Mouse (Mus musculus) CD4-positive, CD25-positive, alpha-beta regulatory T cell, adult 4 months (primary cell): ENCODE results near the gene Rpp25. TPM values are rescaled to one million over a fixed set of nuclear protein-coding genes. Genes with fewer than 3 reads are reported as not detected.

Source experiments
- ATAC-seq: one replicate; pipeline ENCODE4 v1.8.0; 2017
- polyA plus RNA-seq, 2 experiments: library from polyadenylated mRNA; unstranded; fragments of 100-300 nt; shearing (Covaris generic); gene quantifications; one replicate each; pipeline ENCODE4 v1.2.1; 2017

The Rpp25 gene
- polyA plus RNA-seq, result not detected

DNA sequence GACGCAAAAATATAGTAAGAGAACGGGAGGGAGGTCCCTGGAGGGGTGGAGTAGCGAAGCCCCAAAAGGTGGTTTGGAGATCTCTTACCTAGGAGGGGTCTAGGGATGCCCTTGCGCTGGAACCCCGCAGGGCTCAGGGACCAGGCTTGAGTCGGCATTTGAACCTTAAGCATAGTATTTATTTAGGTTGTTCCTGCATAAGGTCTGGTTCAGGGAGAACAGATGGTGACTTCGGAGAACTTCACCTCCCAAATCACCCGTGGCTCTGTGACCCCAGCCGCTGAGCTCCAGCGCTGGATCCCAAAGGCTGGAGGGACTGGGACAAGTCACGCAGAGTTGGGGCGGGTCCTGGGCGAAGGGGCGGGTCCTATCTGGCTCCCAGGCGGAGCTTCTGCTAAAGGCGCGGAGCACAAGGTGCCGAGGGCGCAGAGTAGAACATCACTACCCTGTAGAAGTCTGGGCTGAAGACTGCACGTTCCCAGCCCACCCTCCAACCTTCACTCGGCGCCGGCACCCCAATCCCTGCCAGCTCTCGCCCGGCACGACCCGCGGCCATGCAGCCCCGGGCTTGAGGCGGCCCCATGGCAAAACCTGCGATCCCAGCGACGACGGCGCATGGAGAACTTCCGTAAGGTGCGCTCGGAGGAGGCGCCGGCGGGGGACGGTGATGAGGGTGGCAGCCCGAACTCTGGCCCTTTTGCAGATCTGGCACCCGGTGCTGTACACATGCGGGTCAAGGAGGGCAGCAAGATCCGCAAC lies at the start of gene Rpp25:
TSS of gene Rpp25 (plus strand) at position 405 of the 759 bp plus-strand sequence.
- no peak for ATAC-seq

DNA sequence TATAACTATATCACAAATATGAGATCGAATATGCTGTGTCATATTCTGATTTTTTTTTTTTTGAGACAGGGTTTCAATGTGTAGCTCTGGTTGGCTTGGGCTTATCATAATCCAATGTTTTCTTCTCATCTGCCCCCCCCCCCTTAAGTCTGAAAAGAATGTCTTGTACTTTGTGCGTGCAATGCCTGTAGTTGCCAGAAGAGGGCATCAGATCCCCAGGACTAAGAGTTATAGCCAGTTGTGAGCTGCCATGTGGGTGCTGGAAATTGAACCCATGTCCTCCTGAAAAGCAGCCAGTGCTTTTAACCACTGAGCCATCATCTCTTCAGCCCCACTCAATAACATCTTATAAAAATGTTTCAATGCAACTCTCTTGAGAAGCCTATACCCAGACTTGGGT lies 44.1 kb upstream of the Rpp25 start:
- ATAC-seq, result no peak

DNA sequence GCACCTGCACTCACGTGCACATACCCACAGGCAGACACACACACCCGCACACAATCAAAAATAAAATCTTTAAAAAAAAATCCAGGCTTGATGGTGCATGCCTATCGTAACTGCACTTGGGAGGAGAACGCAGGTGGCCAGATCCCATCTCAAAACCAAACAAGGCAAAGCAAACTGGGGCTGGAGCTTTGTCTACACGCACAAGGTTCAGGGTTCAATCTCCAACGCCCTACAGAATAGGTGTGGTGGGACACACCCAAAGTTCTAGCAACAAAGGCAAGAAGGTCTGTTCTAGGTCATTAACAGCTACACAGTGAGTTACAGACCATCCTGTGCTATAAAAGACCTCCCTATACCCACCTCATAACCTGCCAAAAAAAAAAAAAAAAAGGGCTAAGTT lies 41.0 kb upstream of the Rpp25 start:
- no peak for ATAC-seq

DNA sequence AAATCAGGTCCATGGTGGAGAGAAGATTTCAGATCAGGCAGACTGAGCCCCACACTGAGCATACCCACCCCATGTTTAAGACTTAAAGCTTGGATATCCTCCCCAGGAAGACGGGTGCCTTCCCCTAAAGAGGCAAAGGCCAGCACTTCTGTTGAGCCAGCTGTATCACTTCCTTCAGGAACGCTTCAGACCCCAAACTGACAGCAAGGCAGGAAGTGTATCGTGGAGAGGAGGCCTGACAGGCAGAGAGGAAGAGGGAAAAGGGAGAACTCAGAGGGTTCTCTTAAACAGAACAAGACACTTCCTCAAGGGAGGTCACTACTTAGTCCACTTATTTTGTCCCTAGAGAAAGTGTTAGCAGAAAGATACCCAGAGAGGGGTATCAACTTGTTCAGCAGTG lies 37.7 kb upstream of the Rpp25 start:
- no peak for ATAC-seq

DNA sequence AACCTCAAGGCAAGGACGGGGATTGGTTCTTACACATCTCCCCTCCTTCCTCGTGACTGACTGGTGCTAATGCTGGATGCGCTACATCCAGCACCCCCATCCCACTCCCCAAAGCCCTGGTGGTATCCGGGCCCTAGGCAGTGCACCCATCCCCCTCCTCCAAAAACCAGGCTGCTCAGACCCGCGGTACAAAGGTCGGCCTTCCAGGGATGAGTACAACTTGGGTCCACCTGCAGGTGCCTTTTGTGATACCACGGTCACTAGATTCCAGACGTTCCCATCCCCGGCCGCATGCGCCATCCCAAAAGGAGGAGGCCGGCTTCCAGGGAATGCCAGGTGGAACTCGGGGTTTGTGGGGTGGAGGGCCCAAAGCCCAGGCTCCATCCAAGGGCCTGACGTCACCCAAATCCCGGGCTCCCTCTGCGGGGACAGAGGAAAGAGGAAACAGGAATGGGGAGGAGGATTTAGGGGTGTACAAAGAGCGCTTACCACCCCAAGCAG lies 36.5 kb upstream of the Rpp25 start:
- ATAC-seq, result no peak

DNA sequence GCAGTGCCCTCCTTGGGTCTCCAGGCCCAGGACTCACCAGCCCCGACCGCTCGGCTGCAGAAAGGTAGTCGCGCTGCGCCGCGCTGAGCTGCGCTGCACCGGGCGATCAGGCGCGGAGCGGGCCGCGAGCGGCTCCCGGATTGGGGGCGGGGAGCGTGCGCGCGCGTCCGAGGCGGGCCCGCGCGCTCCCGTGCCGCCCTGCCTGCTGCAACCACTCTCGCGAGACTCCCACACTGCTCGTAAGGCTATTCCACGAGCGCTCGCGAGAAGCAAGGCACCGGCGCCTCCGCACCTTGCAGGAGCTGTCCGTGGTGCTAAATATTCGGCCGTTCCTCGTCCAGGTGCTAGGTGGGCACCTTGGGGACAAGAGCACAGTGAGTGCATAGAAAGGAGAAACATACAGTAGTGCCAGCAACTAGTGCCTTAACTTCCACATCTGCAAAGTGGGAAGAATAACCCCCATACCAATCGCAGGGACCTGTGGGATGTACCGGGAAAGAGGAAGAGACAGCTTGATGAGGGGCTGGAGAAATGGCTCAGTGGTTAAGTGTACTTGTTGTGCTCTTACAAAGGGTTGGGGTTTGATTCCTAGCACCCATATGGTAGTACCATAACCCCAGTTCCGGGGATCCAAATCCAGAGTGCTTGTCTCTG lies 35.8 kb upstream of the Rpp25 start, which contains the start of gene Scamp5:
TSS of gene Scamp5 (minus strand) at position 165 of the 654 bp plus-strand sequence.
- peak; percentile 51 for ATAC-seq

DNA sequence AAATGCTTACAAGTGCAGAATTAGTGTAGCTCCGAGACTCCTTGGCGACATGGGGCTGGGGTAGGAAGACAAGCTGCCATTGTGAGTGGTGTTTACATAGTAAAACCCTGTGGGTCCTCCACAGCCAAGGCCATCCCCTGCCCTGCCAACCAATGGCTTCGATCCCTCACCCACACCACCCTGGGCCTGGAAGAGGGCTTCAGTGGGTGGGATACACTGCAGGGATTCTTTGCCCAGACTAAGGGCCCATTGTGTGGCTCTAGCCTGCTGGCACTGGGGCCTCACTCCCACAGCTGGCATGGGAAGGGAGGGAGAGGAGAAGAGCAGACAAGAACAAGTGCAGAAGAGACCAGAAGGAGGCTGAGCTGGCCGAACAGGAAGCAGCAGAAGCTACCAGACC lies 34.9 kb upstream of the Rpp25 start:
- no peak for ATAC-seq

DNA sequence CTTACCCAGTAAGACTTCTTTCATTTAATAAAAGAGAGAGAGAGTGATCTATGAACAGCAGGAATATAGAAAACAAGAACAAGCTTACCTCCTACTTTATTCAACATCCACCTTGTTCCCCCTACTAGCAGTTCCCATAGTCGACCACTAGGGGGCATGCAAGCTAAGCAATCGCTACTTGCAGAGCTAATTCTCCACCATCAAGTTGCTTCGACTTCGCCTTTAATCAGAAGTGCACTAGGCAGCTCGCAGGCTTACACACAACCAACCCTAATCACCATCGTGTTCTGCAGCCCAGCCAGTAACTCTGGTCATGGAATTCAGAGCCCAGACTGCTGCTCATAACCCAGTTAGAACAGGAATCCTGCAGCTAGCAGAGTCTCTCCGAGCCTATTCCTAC lies 18.1 kb upstream of the Rpp25 start:
- ATAC-seq, result no peak

DNA sequence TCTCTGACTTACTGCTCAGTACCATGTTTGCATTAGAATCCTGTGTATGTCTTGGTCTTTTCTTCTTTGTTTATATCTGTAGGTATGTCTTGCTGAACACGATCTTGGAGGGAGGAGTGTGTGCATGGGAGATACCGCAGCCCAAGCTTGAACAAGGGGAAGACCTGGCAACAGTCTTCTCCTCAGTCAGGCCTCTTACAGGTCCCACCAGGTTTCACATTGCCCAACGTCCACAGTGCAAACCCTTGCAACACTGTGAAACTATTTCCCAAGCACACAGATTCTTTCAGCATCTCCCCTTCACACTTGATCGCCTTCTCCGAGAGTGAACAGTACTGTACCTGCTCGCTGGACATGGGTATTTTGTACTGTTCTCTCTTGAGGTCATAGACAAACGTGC lies 16.0 kb upstream of the Rpp25 start:
- no peak for ATAC-seq

DNA sequence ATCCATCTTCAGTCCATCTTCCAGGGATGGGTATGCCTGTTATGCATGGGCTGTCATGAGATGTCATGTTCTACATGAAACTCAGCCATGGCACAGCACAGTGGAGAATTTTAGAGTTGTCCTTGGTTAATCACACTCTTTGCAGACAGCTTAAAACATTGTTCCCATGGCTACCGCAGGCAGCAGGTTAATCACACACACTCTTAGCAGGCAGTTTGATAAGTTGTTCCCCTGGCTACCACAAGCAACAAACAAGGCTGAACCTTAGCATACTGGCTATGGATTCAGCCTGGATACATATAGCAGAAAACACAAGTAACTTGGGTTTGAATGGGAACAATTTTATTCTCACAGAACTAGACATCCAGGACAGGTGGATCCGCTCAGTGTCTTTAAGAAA lies 10.3 kb upstream of the Rpp25 start:
- ATAC-seq, result no peak

DNA sequence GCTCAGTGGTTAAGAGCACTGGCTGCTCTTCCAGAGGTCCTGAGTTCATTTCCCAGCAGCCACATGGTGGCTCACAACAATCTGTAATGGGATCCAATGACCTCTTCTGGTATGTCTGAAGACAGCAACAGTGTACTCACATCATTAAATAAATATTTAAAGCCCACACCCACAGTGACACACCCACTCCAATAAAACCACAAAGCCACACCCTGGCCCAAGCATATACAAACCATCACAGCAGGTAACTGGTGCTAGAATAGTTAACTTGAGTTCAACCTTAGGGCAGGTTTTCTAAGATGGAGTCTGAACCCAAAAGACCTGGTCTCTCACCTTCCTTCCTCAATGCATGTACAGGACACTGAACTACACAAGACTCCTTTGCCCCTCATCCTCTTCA lies 8.9 kb upstream of the Rpp25 start:
- ATAC-seq, result no peak

DNA sequence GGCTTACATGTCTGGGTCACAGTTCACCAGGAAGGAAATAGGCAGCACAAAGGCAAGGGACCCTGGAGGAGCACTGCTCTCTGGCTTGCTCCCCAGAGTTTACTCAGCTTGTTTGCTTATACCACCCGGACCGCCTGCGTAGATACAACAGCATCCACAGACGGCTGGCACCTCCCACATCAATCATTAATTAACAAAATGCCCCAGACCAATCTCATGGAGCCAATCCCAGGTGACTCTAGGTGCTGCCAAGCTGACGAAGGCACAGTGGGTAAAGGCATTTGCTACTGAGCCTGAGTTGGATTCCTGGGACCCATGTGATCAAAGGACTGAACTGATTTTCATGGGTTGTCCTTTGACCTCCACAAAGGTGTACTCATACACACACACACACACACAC lies 6.6 kb upstream of the Rpp25 start:
- no peak for ATAC-seq

DNA sequence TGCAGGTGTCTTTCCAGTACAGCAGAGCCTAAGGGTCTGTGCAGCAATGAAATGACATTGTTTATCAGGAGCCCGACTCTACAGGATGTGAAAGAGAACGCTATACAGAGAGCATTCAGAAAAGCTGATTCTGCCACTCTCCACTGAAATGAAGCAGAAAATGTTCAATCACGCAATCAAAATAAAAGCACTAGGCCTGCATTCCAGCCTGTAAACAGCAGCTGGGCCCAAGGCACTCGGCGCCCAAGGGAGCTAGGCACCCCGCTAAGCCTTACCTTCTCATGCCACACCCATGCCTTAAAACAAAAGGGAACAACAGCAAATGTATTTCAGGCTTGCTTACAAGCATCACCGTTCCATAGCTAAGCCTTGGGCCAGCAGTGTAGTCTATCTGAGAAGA lies 5.3 kb upstream of the Rpp25 start:
- ATAC-seq, result no peak

DNA sequence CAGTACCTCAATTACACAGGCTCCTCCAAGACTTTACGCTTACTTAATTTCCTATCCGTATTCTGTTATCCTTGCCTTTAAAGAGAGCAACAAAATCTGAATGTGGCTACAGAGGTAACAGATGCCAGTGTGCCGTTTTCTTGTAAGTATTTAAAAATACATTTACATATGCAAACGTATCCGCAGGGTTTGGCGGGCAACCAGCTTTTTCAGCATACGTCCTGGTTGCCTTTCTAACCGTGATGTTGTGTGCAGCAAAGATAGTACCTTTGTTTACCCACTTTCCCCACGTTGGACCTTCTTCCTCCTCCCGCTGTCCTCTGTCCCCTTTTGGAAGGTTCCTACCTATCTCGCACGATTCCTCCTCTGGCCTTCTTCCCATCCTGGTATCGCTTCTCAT lies 2.4 kb upstream of the Rpp25 start:
- no peak for ATAC-seq

DNA sequence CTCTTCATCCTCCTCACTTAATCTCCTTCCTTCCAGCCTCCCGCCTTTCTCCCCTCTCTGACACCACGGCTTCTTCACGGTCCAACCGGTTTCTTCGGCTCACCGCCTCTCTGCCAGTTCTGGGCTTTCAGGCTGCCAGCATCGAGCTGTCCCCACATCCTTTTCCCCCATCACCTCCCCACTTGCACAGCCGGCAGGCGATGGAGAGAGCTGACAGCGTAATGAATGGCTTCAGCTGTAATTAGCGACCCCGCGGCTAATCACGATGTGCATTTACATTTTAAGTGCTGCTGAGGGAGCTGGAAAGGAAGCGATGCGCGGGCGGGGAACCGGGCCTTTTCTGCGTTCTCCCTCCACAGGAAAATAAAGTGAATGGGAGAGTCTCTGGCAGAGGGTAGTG lies 2.0 kb upstream of the Rpp25 start:
- ATAC-seq, result no peak

DNA sequence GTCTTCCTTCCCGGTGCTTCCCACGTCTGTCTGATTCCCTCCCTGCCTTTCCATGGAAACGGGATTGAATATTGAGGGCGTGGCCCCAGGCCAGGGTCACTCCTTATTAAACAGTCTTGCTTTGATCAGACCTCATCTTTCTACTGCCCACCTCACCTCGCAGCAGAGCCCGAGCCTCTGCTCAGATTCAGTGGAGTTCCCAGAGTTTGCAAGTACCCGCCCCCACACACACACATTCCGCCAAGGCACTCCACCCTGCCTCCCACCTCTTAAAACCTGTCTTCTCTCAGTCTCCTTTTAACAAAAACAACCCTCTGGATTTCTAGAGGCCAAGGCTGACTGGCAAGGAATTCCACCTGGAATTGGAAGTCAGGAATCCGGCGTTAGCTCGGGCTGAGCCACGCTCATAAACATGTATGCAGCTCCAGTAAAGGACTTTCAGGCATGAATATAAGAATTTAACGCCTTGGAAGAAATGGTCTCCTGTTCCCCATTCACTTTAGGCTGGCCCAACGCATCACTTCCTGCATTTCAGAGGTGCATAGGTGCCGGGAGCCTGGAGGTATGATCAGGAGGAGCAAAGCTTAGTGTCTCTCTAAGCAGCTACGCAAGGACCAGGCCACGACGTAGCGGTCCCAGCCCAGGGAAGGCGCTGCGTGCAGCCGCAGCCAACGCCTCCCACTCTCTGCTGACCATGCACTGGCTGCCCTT lies 760 bp upstream of the Rpp25 start:
- no peak for ATAC-seq

DNA sequence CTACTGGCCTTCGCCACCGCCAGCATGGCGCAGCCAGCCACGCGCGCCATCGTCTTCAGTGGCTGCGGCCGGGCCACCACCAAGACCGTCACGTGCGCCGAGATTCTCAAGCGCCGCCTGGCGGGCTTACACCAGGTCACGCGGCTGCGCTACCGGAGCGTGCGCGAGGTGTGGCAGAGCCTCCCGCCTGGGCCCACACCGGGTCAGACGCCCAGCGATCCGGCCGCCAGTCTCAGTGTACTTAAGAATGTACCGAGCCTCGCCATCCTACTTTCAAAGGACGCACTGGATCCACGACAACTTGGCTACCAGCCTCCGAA lies 515 bp downstream of the Rpp25 start:
- peak; percentile 32 for ATAC-seq

DNA sequence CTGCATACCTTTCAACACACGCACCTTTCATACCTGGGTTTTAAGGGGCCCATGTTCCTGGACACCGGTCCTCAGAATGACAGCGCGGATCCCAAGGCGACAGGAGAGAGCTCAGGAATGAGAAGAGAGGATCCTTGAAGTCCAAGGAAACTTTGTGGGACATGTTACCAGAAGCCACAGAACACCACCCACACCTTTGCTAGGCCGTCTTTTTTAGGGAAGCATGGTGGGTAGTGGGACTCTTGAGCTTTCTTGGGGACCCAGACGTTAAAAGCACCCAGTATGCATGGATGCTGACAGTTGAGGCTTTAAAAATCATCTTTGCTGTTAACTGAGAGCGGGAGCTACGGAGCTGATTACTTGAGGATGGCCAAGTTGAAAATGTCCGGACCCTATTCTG lies 1.1 kb downstream of the Rpp25 start:
- ATAC-seq, result no peak

DNA sequence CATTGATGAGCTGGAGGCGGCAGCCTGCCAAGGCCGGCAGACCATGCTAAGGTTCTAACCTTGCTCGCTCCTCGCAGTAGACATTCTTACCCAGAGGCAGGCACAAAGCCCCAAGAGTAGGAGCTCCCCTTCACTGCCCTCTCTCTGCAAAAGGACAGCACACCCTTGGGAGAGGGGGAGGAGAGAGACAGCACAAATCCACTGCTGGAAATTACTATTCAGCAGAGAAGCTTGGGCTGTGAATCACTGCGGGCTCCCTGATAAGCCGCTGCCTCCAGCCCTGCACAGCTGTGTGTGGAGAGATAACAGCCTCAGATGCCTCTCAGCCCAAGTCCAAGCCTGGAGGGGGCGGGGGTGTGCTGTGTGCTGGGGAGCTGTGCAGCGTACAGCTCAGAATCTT lies 1.9 kb downstream of the Rpp25 start:
- ATAC-seq, result no peak

DNA sequence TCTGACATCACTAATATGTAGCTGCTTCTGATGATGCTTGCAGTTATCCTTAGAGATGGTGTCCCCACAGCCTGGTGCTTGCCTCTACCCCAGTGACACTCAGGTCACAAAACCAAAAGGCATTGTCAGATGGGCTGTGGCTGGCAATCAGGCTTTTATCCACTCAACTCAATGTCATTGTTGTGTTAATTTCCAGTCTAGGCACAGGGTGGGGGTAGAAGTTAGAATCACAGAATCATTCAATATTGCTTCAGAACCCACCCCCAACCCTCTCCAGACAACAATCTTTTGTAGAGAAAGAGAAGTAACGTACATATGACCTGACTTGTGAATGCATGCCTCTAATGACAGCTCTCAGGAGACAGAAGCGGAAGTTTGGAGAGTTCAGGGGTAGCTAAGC lies 6.8 kb downstream of the Rpp25 start:
- no peak for ATAC-seq

DNA sequence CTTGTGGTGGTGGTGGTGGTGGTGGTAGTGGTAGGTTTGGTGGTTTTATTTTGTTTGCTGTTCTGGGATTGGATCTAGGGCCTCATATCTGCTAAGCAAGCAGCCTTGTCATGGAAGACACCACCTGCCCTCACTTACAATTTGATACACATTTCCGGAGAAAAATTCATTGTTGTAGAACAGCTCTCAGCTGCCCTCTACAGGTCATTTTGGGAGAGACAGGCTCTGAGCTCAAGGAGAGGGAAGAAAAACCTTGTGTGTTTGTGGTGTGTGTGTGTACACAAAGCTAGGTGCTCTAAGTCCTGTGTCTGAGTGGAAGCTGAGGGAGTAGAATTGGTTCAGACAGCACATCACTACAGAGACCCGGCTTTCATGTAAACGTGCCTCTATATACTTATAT lies 13.3 kb downstream of the Rpp25 start:
- ATAC-seq, result peak; percentile 56

DNA sequence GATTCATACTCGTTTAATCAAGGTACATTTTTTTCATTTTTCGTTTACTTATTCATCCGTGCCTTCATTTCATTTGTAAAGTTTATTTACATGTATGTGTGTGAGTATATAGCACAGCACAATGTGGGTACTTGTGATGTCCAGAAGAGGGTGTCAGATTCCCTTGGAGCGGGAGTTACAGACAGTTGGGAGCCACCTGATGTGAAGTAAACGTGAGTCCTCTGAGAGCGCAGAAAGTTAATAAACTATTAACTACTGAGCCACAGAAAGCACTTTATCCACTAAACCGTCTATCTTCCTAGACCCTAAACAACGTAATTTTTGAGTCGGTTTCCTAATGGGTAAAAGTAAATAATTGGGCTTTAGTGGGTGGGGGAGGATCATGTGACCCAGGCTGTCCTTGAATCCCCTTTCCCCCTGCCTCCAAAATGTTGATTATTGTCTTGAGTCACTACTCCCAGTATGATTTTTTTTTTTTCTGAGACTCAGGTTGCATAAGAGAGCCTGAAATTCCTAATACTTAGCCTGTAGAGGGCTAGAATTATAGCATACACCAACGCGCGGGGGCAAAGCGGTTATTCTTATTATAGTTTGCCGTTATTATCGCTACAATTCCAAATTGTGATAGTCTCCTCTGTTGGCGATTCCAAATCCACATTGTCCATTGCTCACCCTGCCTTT lies 16.7 kb downstream of the Rpp25 start:
- ATAC-seq, result peak; percentile 18
